Mouse (Mus musculus) olfactory bulb, adult 2 months (tissue): Measurements from ENCODE around the gene Ryk. TPM values are rescaled to one million over a fixed set of nuclear protein-coding genes. Genes with fewer than 3 reads are reported as not detected.

Experiments
- H3K27ac ChIP-seq: fragments of 200-500 bp; 2 replicates; pipeline ENCODE4 v1.5.1; 2012; ENCODE audit warnings: low read depth, low read length; ENCODE audit not compliant: insufficient read depth
- H3K4me1 ChIP-seq: fragments of 200-500 bp; 2 replicates; pipeline ENCODE4 v1.6.1; 2012; ENCODE audit warnings: low read length; ENCODE audit not compliant: control insufficient read depth, insufficient read depth
- H3K4me3 ChIP-seq: fragments of 200-500 bp; 2 replicates; pipeline ENCODE4 v1.5.1; 2012; ENCODE audit warnings: mild to moderate bottlenecking, low read depth, low read length, moderate library complexity; ENCODE audit not compliant: insufficient read depth
- CTCF ChIP-seq: fragments of 200-500 bp; IDR thresholded peaks from 2 replicates; pipeline ENCODE4 v1.5.1; 2012; ENCODE audit warnings: low read depth, mild to moderate bottlenecking, low read length, moderate library complexity; ENCODE audit not compliant: insufficient read depth
- POLR2A ChIP-seq: fragments of 200-500 bp; IDR thresholded peaks from 2 replicates; pipeline ENCODE4 v1.6.1; 2012; ENCODE audit warnings: mild to moderate bottlenecking, low read depth, low read length, moderate library complexity; ENCODE audit not compliant: insufficient read depth
- WGBS: fragments of 180-500 bp; shearing (Covaris S2); methylation state at CpG from one replicate; pipeline ENCODE4 v1.1.7; 2018; 5-methylcytosine and 5-hydroxymethylcytosine counted together
- polyA plus RNA-seq: library from polyadenylated mRNA; stranded (reverse); fragments of >200 nt; gene quantifications from 2 replicates; pipeline ENCODE4 v1.2.4, GENCODE M21; 2012; ENCODE audit warnings: low replicate concordance; ENCODE audit not compliant: missing spikeins, insufficient read depth, insufficient read length

Gene Ryk
- polyA plus RNA-seq, 1 experiment: not detected

- WGBS: 94% methylated on average over 9 of the region's 9 CpGs
- no peak for TF ChIP-seq POLR2A
- TF ChIP-seq CTCF: no peak
Measured at GRCm38 (mm10) chr9:102951091-102951994, 116.6 kb downstream of the Ryk start.

GRCm38 (mm10) chr9:102955866-102956265, 121.1 kb downstream of the Ryk start:
- 83% methylated on average over 3 of the region's 3 CpGs for WGBS
- Histone ChIP-seq H3K4me1 (no peaks in the 10 kb centered on the region), H3K27ac (no peak overlapping the region), H3K4me3 (no peak overlapping the region)
- TF ChIP-seq CTCF (no peak), POLR2A (no peak)

More at GRCm38 (mm10) chr9:102951091-102951994, 116.6 kb downstream of the Ryk start:
- Histone ChIP-seq H3K27ac (no peak overlapping the region), H3K4me3 (no peak overlapping the region), H3K4me1 (no peaks in the 10 kb centered on the region)

Other genes with a start within 250 kb of the Ryk start
- not detected in 2 replicates for gene Anapc13, start 208.6 kb upstream of the Ryk start, polyA plus RNA-seq
- gene Cep63, start 208.4 kb upstream of the Ryk start, polyA plus RNA-seq: not detected in 2 replicates
- gene Amotl2, start 118.2 kb upstream of the Ryk start, polyA plus RNA-seq: not detected in 2 replicates
- gene Slco2a1, start 153.8 kb downstream of the Ryk start, polyA plus RNA-seq: not detected in 2 replicates